ENCODE assay signal across 8 mouse cellular contexts in the genomic region with DNA sequence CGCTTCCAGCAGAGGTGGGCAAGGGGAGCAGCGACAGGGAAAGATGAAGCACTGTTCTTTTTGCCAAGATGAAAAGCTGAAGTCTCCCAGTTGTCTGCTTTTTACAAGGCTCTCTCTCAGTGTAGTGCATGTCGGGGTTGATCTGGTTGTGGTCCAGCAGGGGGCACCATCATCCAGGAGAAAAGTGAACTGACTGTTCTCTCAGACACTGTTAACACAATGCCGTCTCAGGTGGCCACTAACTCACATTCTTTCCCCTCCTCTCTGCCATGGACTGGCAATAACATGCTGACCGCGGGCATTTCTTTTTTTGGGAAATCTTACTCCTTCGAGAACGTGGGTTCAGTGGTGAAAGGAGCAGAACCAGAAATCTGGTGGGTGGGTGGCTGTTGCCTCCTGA. TPM values are rescaled to one million over a fixed set of nuclear protein-coding genes. Genes with fewer than 3 reads are reported as not detected.
A peak's percentile ranks its signal among the peaks of the same experiment; 100 is the strongest.
DNase-seq lines count a peak whose midpoint lies in the region; ATAC-seq and TF ChIP-seq lines count a peak whose summit lies in the region.

No protein-coding gene starts in this region.

- no peaks in the 10 kb centered on the region for H3K27me3 ChIP-seq in ES-Bruce4 (ENCODE audit: control insufficient read depth, insufficient read depth, low read length, poor library complexity, severe bottlenecking)
- H3K27me3 ChIP-seq in forebrain, embryonic 15.5 days: no peaks in the 10 kb centered on the region
- H3K27me3 ChIP-seq in neural tube, embryonic 15.5 days (replicated peaks): no peaks in the 10 kb centered on the region

- TF ChIP-seq EP300 in ES-Bruce4 (IDR thresholded peaks at IDR 0.05; ENCODE audit: insufficient read depth, low read depth, low read length): no peak

- TF ChIP-seq CTCF in ES-Bruce4 (IDR thresholded peaks at IDR 0.05; ENCODE audit: low read depth, low read length): peak; percentile 82

- intact Hi-C loops in heart, postnatal 36 days (cut with DNase I): loop anchor here (1.0 to 10.0 kb wide), 3 partner anchors 106 to 407 kb away; no protein-coding TSS in a partner anchor

- H3K9ac ChIP-seq in ES-Bruce4 (ENCODE audit: low read depth, poor library complexity, severe bottlenecking): no peak overlapping the region
- H3K9ac ChIP-seq in forebrain, embryonic 15.5 days (replicated peaks): no peak overlapping the region
- H3K9ac ChIP-seq in neural tube, embryonic 15.5 days (replicated peaks): peak overlapping the region; percentile 1; the same call in 1 of the 2 replicates

- no peak overlapping the region for H3K4me2 ChIP-seq in forebrain, embryonic 15.5 days (replicated peaks)
- H3K4me2 ChIP-seq in neural tube, embryonic 15.5 days: no peak overlapping the region

- no peak for TF ChIP-seq POLR2A in ES-Bruce4 (IDR thresholded peaks at IDR 0.05; ENCODE audit: insufficient read depth, low read length)

- H3K36me3 ChIP-seq in ES-Bruce4 (ENCODE audit: control insufficient read depth, insufficient read depth, low read length, poor library complexity, severe bottlenecking): peaks cover 41% of the 10 kb centered on the region
- H3K36me3 ChIP-seq in forebrain, embryonic 15.5 days: peaks cover 70% of the 10 kb centered on the region
- peaks cover 71% of the 10 kb centered on the region for H3K36me3 ChIP-seq in neural tube, embryonic 15.5 days

- peak; percentile 73 for DNase-seq in c-Kit-positive CD71-negative TER-119-negative erythroid progenitor cells, embryonic 14.5 days (ENCODE audit: low read depth)
- peak; percentile 81 to 84 for DNase-seq in heart, postnatal 36 days
- DNase-seq in layer of hippocampus, adult 18-20 months (ENCODE audit: low spot score in 2 of 2): peak; percentile 66 to 83
- DNase-seq in lung, adult 18-20 months: peak; percentile 75 to 77
- peak; percentile 90 for DNase-seq in testis, postnatal 10 days (ENCODE audit: low spot score)

- ATAC-seq in forebrain, embryonic 15.5 days (replicated peaks): peak; percentile 80
- peak; percentile 84 for ATAC-seq in neural tube, embryonic 15.5 days (ENCODE audit: low FRiP score)

- no peaks in the 10 kb centered on the region; the same call in 1 of the 2 replicates for H3K9me3 ChIP-seq in ES-Bruce4 (replicated peaks; ENCODE audit: control insufficient read depth, insufficient read depth, low read length, poor library complexity, severe bottlenecking)
- H3K9me3 ChIP-seq in forebrain, embryonic 15.5 days: no peaks in the 10 kb centered on the region
- no peaks in the 10 kb centered on the region for H3K9me3 ChIP-seq in neural tube, embryonic 15.5 days (replicated peaks)

- no peak overlapping the region for H3K27ac ChIP-seq in ES-Bruce4 (ENCODE audit: insufficient read depth, low read length)
- H3K27ac ChIP-seq in forebrain, embryonic 15.5 days (replicated peaks): no peak overlapping the region
- H3K27ac ChIP-seq in neural tube, embryonic 15.5 days (replicated peaks): no peak overlapping the region

- 30% methylated on average over 8 of the region's 8 CpGs for WGBS in forebrain, embryonic 15.5 days
- WGBS in neural tube, embryonic 15.5 days: 28% methylated on average over 8 of the region's 8 CpGs

- H3K4me3 ChIP-seq in ES-Bruce4 (ENCODE audit: low read depth, low read length): no peak overlapping the region
- no peak overlapping the region for H3K4me3 ChIP-seq in forebrain, embryonic 15.5 days
- no peak overlapping the region for H3K4me3 ChIP-seq in neural tube, embryonic 15.5 days (replicated peaks)

- no peaks in the 10 kb centered on the region for H3K4me1 ChIP-seq in ES-Bruce4 (ENCODE audit: control insufficient read depth, insufficient read depth, low read length)
- H3K4me1 ChIP-seq in forebrain, embryonic 15.5 days: no peaks in the 10 kb centered on the region
- peaks cover 12% of the 10 kb centered on the region for H3K4me1 ChIP-seq in neural tube, embryonic 15.5 days

RNA-seq across cellular contexts. Expression of a gene that starts 11.3 kb away (rescaled TPM):
- polyA plus RNA-seq in ES-Bruce4 (2011; ENCODE audit: insufficient read depth, insufficient read length, low read depth, missing spikeins): 200 and 211 TPM in 2 replicates
- polyA plus RNA-seq in forebrain, embryonic 15.5 days (2015; fragmentation: Nextera tagmentation; extraction: Ambion mirVana): 359 and 376 TPM in 2 replicates
- total RNA-seq in heart, postnatal 36 days (2021): 100 to 1,000 TPM in 1 of 2 experiments, 10 to 100 TPM in 1; 81.3 to 164 TPM
- total RNA-seq in layer of hippocampus, adult 18-20 months (2021): 100 to 1,000 TPM; 193 to 211 TPM
- polyA plus RNA-seq in neural tube, embryonic 15.5 days (2015; fragmentation: Nextera tagmentation; extraction: Ambion mirVana): 341 and 365 TPM in 2 replicates

RNA-seq across cellular contexts. Expression of a gene that starts 13.9 kb away (rescaled TPM):
- 16.6 and 18.8 TPM in 2 replicates for polyA plus RNA-seq in ES-Bruce4 (2011; ENCODE audit: insufficient read depth, insufficient read length, low read depth, missing spikeins)
- 14.0 and 16.5 TPM in 2 replicates for polyA plus RNA-seq in forebrain, embryonic 15.5 days (2015; fragmentation: Nextera tagmentation; extraction: Ambion mirVana)
- 10 to 100 TPM; 31.1 to 31.7 TPM for total RNA-seq in heart, postnatal 36 days (2021)
- 10 to 100 TPM; 21.7 to 23.3 TPM for total RNA-seq in layer of hippocampus, adult 18-20 months (2021)
- polyA plus RNA-seq in neural tube, embryonic 15.5 days (2015; fragmentation: Nextera tagmentation; extraction: Ambion mirVana): 19.0 and 23.2 TPM in 2 replicates

RNA-seq across cellular contexts. Expression of a gene that starts 37.5 kb away (rescaled TPM):
- polyA plus RNA-seq in ES-Bruce4 (2011; ENCODE audit: insufficient read depth, insufficient read length, low read depth, missing spikeins): 25.6 and 28.4 TPM in 2 replicates
- 14.5 and 15.0 TPM in 2 replicates for polyA plus RNA-seq in forebrain, embryonic 15.5 days (2015; fragmentation: Nextera tagmentation; extraction: Ambion mirVana)
- 10 to 100 TPM; 75.7 to 81.5 TPM for total RNA-seq in heart, postnatal 36 days (2021)
- 10 to 100 TPM; 17.7 to 18.9 TPM for total RNA-seq in layer of hippocampus, adult 18-20 months (2021)
- 19.1 and 52.7 TPM in 2 replicates for polyA plus RNA-seq in neural tube, embryonic 15.5 days (2015; fragmentation: Nextera tagmentation; extraction: Ambion mirVana)

RNA-seq across cellular contexts. Expression of a gene that starts 47.8 kb away (rescaled TPM):
- polyA plus RNA-seq in ES-Bruce4 (2011; ENCODE audit: insufficient read depth, insufficient read length, low read depth, missing spikeins): 1.9 and 2.2 TPM in 2 replicates
- polyA plus RNA-seq in forebrain, embryonic 15.5 days (2015; fragmentation: Nextera tagmentation; extraction: Ambion mirVana): 8.9 and 9.4 TPM in 2 replicates
- total RNA-seq in heart, postnatal 36 days (2021): 10 to 100 TPM; 67.4 to 72.6 TPM
- 1 to 10 TPM; 5.8 to 8.1 TPM for total RNA-seq in layer of hippocampus, adult 18-20 months (2021)
- 20.4 and 25.7 TPM in 2 replicates for polyA plus RNA-seq in neural tube, embryonic 15.5 days (2015; fragmentation: Nextera tagmentation; extraction: Ambion mirVana)
